Mouse (Mus musculus): ENCODE data around the gene Cdipt. TPM values are rescaled to one million over a fixed set of nuclear protein-coding genes. Genes with fewer than 3 reads are reported as not detected.

Gene Cdipt
- total RNA-seq, 2 experiments from 2014 or later = 46.1 to 56.7 TPM

DNA sequence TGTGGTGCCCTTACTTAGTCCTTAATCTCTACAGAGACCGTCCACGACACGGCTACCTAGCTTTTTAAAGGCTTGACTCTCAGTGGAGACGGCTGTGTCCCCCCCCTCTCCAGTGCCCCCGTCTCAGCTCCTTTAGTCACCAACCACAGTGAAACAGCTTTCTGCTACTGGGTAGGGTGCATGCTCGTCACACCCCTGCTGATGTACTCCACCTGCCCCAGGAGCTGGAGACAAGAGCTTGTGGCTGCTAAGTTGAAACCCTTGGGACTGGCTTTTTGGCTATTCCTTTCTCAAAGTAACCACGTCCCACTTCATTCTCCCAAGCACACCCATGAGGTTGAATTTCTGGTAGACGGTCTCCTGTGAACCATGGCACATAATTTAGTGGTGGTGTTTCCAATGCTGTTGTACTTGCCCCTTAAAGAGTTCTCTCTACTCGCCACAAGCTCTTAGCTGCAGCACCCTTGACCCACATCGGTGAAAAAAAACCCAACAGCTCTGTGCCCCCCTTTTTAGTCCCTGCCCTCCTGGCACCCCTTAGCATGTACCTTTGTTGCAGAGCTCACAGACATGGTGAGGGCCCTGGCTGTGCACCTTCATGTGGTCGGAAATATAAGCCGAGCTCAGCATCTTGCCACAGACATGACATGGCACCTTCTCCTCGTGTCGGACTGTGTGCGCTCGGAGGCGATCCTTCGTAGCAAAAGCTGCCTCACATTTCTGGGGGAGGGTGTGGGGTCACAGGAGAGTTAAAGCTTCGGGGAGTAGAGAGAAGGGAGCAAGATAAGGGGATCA is 48.4 kb downstream of the Cdipt start:
- ATAC-seq (ENCODE audit: poor library complexity, severe bottlenecking) = no peak

DNA sequence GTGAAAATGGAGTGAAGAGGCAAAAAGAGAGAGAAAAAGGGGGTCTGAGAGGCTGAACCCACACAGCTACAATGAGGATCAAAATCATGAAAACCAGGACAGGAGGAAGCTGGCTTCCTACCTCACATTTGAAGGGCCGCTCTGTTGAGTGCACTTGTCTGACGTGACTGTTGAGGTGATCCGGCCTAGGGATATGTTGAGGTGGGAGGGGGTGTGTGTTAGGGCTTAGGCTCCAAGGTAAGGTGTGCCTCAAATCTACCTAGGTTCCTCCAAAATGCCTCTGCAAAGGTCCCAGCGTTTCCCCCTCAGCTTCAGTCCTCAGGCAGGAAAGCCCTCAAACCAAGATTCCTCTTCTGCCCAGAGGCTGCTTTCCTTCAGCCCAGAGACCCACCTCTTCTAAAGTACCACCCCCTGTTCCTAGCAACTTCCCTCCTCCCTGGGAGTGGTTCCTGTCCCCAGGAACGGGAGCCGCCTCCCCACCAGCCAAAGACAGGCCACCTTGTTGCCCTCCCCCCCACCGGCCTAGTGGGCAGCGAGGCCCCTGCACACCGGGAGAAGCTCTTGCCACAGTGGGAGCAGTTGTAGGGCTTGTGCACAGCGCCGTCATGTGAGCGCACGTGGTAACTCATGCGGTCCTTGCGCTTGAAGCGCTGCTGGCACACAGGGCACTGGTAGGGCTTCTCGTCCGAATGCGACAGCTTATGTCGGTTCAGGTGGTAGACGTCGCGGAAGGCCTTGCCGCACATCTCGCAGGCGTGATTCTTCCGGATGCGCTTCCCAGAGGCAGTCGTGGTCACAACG is 49.2 kb downstream of the Cdipt start:
- ATAC-seq (ENCODE audit: poor library complexity, severe bottlenecking) = peak; percentile 38

DNA sequence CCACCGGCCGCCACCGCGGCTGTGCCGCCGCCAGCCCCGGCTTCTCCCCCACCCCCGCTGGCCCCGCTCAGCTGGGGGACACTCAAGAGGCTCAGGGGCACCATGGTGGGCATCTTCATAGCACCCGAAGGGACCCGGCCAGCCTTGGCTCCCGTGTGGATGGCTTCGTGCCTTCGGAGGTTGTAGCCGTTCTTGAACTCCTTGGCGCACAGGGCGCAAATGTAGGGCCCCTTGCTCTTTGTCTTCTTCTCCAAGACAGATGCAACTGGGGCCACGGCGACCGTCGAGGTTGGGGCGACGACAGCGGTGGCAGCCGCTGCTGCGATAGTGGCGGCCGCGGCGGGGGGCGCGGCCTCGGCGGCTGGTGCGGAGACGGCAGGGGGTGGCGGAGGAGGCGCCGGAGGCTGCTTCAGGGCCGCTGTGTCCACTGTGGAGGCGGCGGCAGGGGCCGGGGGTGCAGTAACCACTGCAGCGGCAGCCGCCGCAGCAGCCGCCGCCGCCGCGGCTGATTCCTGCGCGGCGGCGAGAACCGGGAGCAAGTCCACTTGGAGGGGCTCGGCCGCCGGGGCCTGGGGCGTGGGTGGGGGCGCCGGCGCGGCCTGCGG is 49.9 kb downstream of the Cdipt start:
- no peak for ATAC-seq (ENCODE audit: poor library complexity, severe bottlenecking)

DNA sequence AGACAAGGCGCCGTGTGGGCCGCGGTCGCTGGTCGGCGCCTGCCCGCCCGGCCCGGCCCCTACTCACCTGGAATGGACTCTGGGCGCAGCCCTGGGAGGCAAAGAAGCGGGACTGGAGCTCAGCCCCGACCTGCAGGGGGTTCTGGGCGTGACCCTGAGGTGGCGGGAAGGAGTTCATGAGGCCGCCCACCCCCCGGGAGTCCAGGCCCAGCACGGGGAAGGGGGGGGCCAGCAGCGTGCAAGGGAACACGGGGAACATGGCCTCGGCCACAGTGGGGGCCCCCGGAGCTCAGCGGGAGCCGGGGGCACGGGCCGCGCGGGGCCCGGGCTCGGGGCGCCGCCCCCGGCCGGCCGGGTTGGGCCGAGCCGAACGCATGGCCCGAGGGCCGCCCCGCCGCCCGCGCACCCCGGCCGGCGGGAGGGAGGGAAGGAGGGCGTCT is 50.5 kb downstream of the Cdipt start:
- no peak for ATAC-seq (ENCODE audit: poor library complexity, severe bottlenecking)

DNA sequence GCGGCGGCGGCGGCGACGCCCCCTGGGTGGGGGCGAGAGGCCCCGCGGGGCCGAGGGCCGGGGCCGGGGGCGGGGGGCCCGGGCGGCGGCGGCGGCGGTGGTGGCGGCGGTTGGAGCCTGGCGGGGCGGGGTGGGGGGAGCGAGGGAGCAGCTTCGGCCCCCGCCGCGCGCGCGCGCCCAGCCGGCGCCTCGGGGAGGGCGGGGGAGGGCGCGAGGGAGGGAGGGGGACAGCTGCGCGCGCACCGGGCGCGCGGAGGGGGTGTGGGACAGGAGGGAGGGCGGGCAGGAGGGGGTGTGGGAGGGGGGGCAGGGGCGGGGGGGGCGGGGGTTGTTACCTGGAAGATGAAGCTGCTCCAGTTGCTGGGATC is 50.9 kb downstream of the Cdipt start:
- peak; percentile 3; the same call in 1 of the 2 replicates for ATAC-seq (ENCODE audit: poor library complexity, severe bottlenecking)

DNA sequence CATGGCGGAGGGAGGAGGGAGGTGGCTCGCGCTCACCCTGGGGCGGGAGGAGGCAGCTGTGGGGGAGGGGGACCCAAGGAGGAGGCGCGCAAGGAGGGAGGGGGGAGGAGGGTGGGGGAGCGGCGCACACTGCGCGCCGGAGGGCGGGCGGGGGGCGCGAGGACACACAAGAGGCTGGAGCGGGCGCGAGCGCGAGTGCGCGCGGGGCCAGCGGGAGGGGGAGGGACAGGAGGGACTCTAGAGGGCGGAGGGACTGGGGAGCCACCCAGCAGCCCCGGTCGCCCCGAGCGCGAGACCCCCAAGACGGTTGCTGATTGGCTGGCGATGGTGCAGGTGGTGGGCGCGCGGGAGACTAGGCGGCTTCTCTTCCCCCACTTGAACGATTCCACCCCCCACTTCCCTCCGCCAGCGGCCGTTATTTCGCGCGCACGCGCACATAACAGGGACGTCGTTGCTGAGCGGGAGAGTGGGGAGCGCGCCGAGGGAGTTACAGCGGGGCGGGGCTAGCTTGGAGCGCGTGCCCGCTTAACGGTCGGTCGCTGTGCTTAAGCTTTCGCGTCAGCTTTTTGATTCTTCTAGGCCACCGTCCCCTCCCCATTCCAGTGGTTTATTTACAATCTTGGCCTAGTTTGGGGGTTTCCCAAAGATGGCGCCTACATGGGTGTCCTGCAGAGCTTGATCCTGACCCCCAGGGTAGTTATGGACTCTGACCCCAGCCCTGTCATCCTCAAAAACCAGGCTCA is 51.4 kb downstream of the Cdipt start, which contains the start of gene Maz:
Maz (minus strand) TSS at position 54 of the 743 bp plus-strand sequence.
- ATAC-seq (ENCODE audit: poor library complexity, severe bottlenecking) = peak; percentile 76

DNA sequence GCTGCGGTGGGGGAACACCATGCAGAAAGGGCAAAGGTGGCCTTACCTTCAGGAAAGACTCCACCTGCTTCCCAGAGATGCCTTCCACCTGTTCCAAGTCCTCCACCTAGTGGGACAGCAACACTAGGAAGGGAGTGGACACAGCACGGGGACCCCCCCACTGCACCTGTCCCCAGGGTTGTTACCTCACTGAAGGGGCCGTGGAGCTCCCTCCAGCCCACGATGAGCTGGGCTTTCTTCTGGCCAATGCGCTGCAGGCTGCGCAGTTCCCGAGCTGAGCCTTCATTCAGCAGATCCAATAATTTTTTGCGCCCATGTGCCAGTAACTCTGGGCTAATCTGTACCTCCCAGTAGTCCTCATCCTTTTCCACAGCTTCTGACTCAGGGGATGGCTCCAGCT is 52.2 kb downstream of the Cdipt start:
- ATAC-seq (ENCODE audit: poor library complexity, severe bottlenecking) = no peak

Other genes starting within 250 kb of the Cdipt start
- 173 and 177 TPM in 2 replicates for gene Mapk3, start 216.3 kb upstream of the Cdipt start, total RNA-seq (2015)
- gene Mapk3, start 216.3 kb upstream of the Cdipt start, total RNA-seq (2017) = 88.3 and 91.1 TPM in 2 replicates
- 26.8 and 37.3 TPM in 2 replicates for gene Gdpd3, start 209.6 kb upstream of the Cdipt start, total RNA-seq (2015)
- 57.9 and 71.4 TPM in 2 replicates for gene Gdpd3, start 209.6 kb upstream of the Cdipt start, total RNA-seq (2017)
- gene Ypel3, start 199.0 kb upstream of the Cdipt start, total RNA-seq (2015) = 196 and 200 TPM in 2 replicates
- 91.7 and 117 TPM in 2 replicates for gene Ypel3, start 199.0 kb upstream of the Cdipt start, total RNA-seq (2017)
- gene Tbx6, start 194.4 kb upstream of the Cdipt start, total RNA-seq (2015) = 0.68 and 1.0 TPM in 2 replicates
- gene Tbx6, start 194.4 kb upstream of the Cdipt start, total RNA-seq (2017) = 0.98 and 0.99 TPM in 2 replicates
- 186 and 196 TPM in 2 replicates for gene Ppp4c, start 183.4 kb upstream of the Cdipt start, total RNA-seq (2015)
- gene Ppp4c, start 183.4 kb upstream of the Cdipt start, total RNA-seq (2017) = 139 and 154 TPM in 2 replicates
- gene Fam57b, start 178.2 kb upstream of the Cdipt start, total RNA-seq (2015) = not detected in 2 replicates
- not detected in 2 replicates for gene Fam57b, start 178.2 kb upstream of the Cdipt start, total RNA-seq (2017)
- not detected in 2 replicates for gene 4930451I11Rik, start 144.3 kb upstream of the Cdipt start, total RNA-seq (2015)
- gene 4930451I11Rik, start 144.3 kb upstream of the Cdipt start, total RNA-seq (2017) = not detected in 2 replicates
- gene Doc2a, start 128.5 kb upstream of the Cdipt start, total RNA-seq (2015) = not detected in 2 replicates
- gene Doc2a, start 128.5 kb upstream of the Cdipt start, total RNA-seq (2017) = not detected in 2 replicates
- 14.6 and 22.0 TPM in 2 replicates for gene Hirip3, start 113.9 kb upstream of the Cdipt start, total RNA-seq (2015)
- gene Hirip3, start 113.9 kb upstream of the Cdipt start, total RNA-seq (2017) = 147 and 164 TPM in 2 replicates
- gene Ino80e, start 113.5 kb upstream of the Cdipt start, total RNA-seq (2015) = 42.5 and 51.5 TPM in 2 replicates
- gene Ino80e, start 113.5 kb upstream of the Cdipt start, total RNA-seq (2017) = 21.3 and 46.4 TPM in 2 replicates
- gene Taok2, start 91.2 kb upstream of the Cdipt start, total RNA-seq (2015) = 14.3 and 19.0 TPM in 2 replicates
- 26.8 and 32.0 TPM in 2 replicates for gene Taok2, start 91.2 kb upstream of the Cdipt start, total RNA-seq (2017)
- gene Tmem219, start 53.0 kb upstream of the Cdipt start, total RNA-seq (2015) = 47.9 and 50.9 TPM in 2 replicates
- gene Tmem219, start 53.0 kb upstream of the Cdipt start, total RNA-seq (2017) = 44.9 and 45.5 TPM in 2 replicates
- gene Kctd13, start 47.0 kb upstream of the Cdipt start, total RNA-seq (2015) = 7.3 and 12.0 TPM in 2 replicates
- 10.9 and 19.0 TPM in 2 replicates for gene Kctd13, start 47.0 kb upstream of the Cdipt start, total RNA-seq (2017)
- not detected in 2 replicates for gene Asphd1, start 26.3 kb upstream of the Cdipt start, total RNA-seq (2015)
- not detected in 2 replicates for gene Asphd1, start 26.3 kb upstream of the Cdipt start, total RNA-seq (2017)
- gene Sez6l2, start 25.4 kb upstream of the Cdipt start, total RNA-seq (2015) = 2.9 TPM in 1 of 2 replicates, not detected in the other
- gene Sez6l2, start 25.4 kb upstream of the Cdipt start, total RNA-seq (2017) = 0.16 and 0.33 TPM in 2 replicates
- gene Cdiptos, start 184 bp downstream of the Cdipt start, total RNA-seq (2015) = 4.9 and 6.6 TPM in 2 replicates
- gene Cdiptos, start 184 bp downstream of the Cdipt start, total RNA-seq (2017) = 0.73 and 3.3 TPM in 2 replicates
- gene Mvp, start 38.7 kb downstream of the Cdipt start, total RNA-seq (2015) = 5.6 and 6.0 TPM in 2 replicates
- gene Mvp, start 38.7 kb downstream of the Cdipt start, total RNA-seq (2017) = 48.1 and 50.6 TPM in 2 replicates
- 0.54 and 1.6 TPM in 2 replicates for gene Pagr1b, start 40.6 kb downstream of the Cdipt start, total RNA-seq (2015)
- gene Pagr1b, start 40.6 kb downstream of the Cdipt start, total RNA-seq (2017) = not detected in 2 replicates
- gene Pagr1a, start 41.4 kb downstream of the Cdipt start, total RNA-seq (2015) = 40.7 and 62.5 TPM in 2 replicates
- 25.5 and 67.0 TPM in 2 replicates for gene Pagr1a, start 41.4 kb downstream of the Cdipt start, total RNA-seq (2017)
- 15.4 TPM in 1 of 2 replicates, not detected in the other for gene Gm42742, start 45.2 kb downstream of the Cdipt start, total RNA-seq (2015)
- gene Gm42742, start 45.2 kb downstream of the Cdipt start, total RNA-seq (2017) = 45.4 TPM in 1 of 2 replicates, not detected in the other
- gene Prrt2, start 45.3 kb downstream of the Cdipt start, total RNA-seq (2015) = 0.20 and 1.8 TPM in 2 replicates
- gene Prrt2, start 45.3 kb downstream of the Cdipt start, total RNA-seq (2017) = 2.4 and 3.0 TPM in 2 replicates
- gene Maz, start 51.1 kb downstream of the Cdipt start, total RNA-seq (2015) = 79.8 and 80.9 TPM in 2 replicates
- 44.4 and 45.1 TPM in 2 replicates for gene Maz, start 51.1 kb downstream of the Cdipt start, total RNA-seq (2017)
- gene Kif22, start 66.6 kb downstream of the Cdipt start, total RNA-seq (2015) = 107 and 108 TPM in 2 replicates
- gene Kif22, start 66.6 kb downstream of the Cdipt start, total RNA-seq (2017) = 85.9 and 105 TPM in 2 replicates
- 0.96 TPM in 1 of 2 replicates, not detected in the other for gene Zg16, start 111.4 kb downstream of the Cdipt start, total RNA-seq (2015)
- not detected in 2 replicates for gene Zg16, start 111.4 kb downstream of the Cdipt start, total RNA-seq (2017)
- 65.9 and 71.1 TPM in 2 replicates for gene AI467606, start 115.4 kb downstream of the Cdipt start, total RNA-seq (2015)
- 46.6 and 49.2 TPM in 2 replicates for gene AI467606, start 115.4 kb downstream of the Cdipt start, total RNA-seq (2017)
- gene Qprt, start 146.3 kb downstream of the Cdipt start, total RNA-seq (2015) = 2.0 and 3.3 TPM in 2 replicates
- gene Qprt, start 146.3 kb downstream of the Cdipt start, total RNA-seq (2017) = 1.1 and 2.8 TPM in 2 replicates
- gene Spn, start 161.9 kb downstream of the Cdipt start, total RNA-seq (2015) = 74.6 and 82.8 TPM in 2 replicates
- 241 and 246 TPM in 2 replicates for gene Spn, start 161.9 kb downstream of the Cdipt start, total RNA-seq (2017)
- gene Cd2bp2, start 220.1 kb downstream of the Cdipt start, total RNA-seq (2015) = 16.1 and 19.0 TPM in 2 replicates
- 51.8 and 57.5 TPM in 2 replicates for gene Cd2bp2, start 220.1 kb downstream of the Cdipt start, total RNA-seq (2017)
- gene Tbc1d10b, start 232.6 kb downstream of the Cdipt start, total RNA-seq (2015) = 27.0 and 27.4 TPM in 2 replicates
- 59.8 and 74.2 TPM in 2 replicates for gene Tbc1d10b, start 232.6 kb downstream of the Cdipt start, total RNA-seq (2017)
- gene Mylpf, start 233.0 kb downstream of the Cdipt start, total RNA-seq (2015) = 5.0 and 6.0 TPM in 2 replicates
- gene Mylpf, start 233.0 kb downstream of the Cdipt start, total RNA-seq (2017) = 2.3 and 3.3 TPM in 2 replicates